Mouse (Mus musculus) activated CD4-positive, CD25-positive, alpha-beta regulatory T cell, adult 4 months (primary cell): ENCODE data around the gene Krcc1. TPM values are rescaled to one million over a fixed set of nuclear protein-coding genes. Genes with fewer than 3 reads are reported as not detected.
A peak's percentile ranks its signal among the peaks of the same experiment; 100 is the strongest.

Experiments used
- ATAC-seq: one replicate; pipeline ENCODE4 v1.8.0; 2017
- polyA plus RNA-seq, 2 experiments: library from polyadenylated mRNA; unstranded; fragments of 100-300 nt; shearing (Covaris generic); gene quantifications; one replicate each; pipeline ENCODE4 v1.2.1; 2017

Gene Krcc1
- polyA plus RNA-seq: 100 to 1,000 TPM in 1 of 2 experiments, 10 to 100 TPM in 1; 88.6 to 106 TPM

- ATAC-seq: peak; percentile 87
Observed at GRCm38 (mm10) chr6:71271389-71272315, at the start of gene Krcc1. Gene Krcc1 (plus strand): TSS chr6:71271677.

GRCm38 (mm10) chr6:71224184-71224943 lies 47.1 kb upstream of the Krcc1 start:
- ATAC-seq: no peak

GRCm38 (mm10) chr6:71226544-71226943 lies 44.9 kb upstream of the Krcc1 start:
- no peak for ATAC-seq

- no peak for ATAC-seq
Observed at GRCm38 (mm10) chr6:71227157-71227770, 44.2 kb upstream of the Krcc1 start.

GRCm38 (mm10) chr6:71235121-71235520 lies 36.4 kb upstream of the Krcc1 start:
- ATAC-seq: no peak

GRCm38 (mm10) chr6:71235944-71236343 lies 35.5 kb upstream of the Krcc1 start:
- ATAC-seq: no peak

GRCm38 (mm10) chr6:71236506-71236905 lies 35.0 kb upstream of the Krcc1 start:
- no peak for ATAC-seq

- no peak for ATAC-seq
Observed at GRCm38 (mm10) chr6:71237031-71237431, 34.4 kb upstream of the Krcc1 start.

- no peak for ATAC-seq
Observed at GRCm38 (mm10) chr6:71239069-71239750, 32.3 kb upstream of the Krcc1 start.

GRCm38 (mm10) chr6:71240831-71241230 lies 30.6 kb upstream of the Krcc1 start:
- ATAC-seq: no peak

GRCm38 (mm10) chr6:71242811-71243210 lies 28.7 kb upstream of the Krcc1 start:
- ATAC-seq: no peak

GRCm38 (mm10) chr6:71243258-71243657 lies 28.2 kb upstream of the Krcc1 start:
- ATAC-seq: no peak

GRCm38 (mm10) chr6:71248420-71248819 lies 23.1 kb upstream of the Krcc1 start:
- no peak for ATAC-seq

GRCm38 (mm10) chr6:71249615-71250014 lies 21.9 kb upstream of the Krcc1 start:
- ATAC-seq: no peak

GRCm38 (mm10) chr6:71250951-71251350 lies 20.5 kb upstream of the Krcc1 start:
- ATAC-seq: no peak

- no peak for ATAC-seq
Observed at GRCm38 (mm10) chr6:71254456-71254855, 17.0 kb upstream of the Krcc1 start.

GRCm38 (mm10) chr6:71256166-71256565 lies 15.3 kb upstream of the Krcc1 start:
- no peak for ATAC-seq

GRCm38 (mm10) chr6:71257375-71257774 lies 14.1 kb upstream of the Krcc1 start:
- ATAC-seq: no peak

GRCm38 (mm10) chr6:71258562-71258961 lies 12.9 kb upstream of the Krcc1 start:
- ATAC-seq: no peak

- ATAC-seq: no peak
Observed at GRCm38 (mm10) chr6:71259166-71259565, 12.3 kb upstream of the Krcc1 start.

GRCm38 (mm10) chr6:71260051-71260640 lies 11.3 kb upstream of the Krcc1 start:
- ATAC-seq: no peak

GRCm38 (mm10) chr6:71261060-71261459 lies 10.4 kb upstream of the Krcc1 start:
- ATAC-seq: no peak
